Mouse (Mus musculus): ENCODE measurements around the gene Apon.

GRCm38 (mm10) chr10:128298243-128298642 is 44.3 kb downstream of the Apon start:
- TF ChIP-seq CTCF (IDR thresholded peaks at IDR 0.05; ENCODE audit: control insufficient read depth, insufficient read depth, insufficient read length) (no peak), MAX (IDR thresholded peaks at IDR 0.05) (no peak), MYOD1 (IDR thresholded peaks at IDR 0.05; ENCODE audit: control insufficient read depth, insufficient read length, low read depth) (no peak), FOSL1 (IDR thresholded peaks at IDR 0.05; ENCODE audit: insufficient read depth, low read length, poor library complexity, severe bottlenecking) (no peak), CEBPB (IDR thresholded peaks at IDR 0.05; ENCODE audit: low read depth) (no peak), USF1 (IDR thresholded peaks at IDR 0.05; ENCODE audit: low read depth) (no peak), MYOG (IDR thresholded peaks at IDR 0.05; ENCODE audit: control insufficient read depth, extremely low read depth, insufficient read length) (no peak)

All from C2C12 (cell line).